Mouse (Mus musculus) small intestine, adult 2 months (tissue): ENCODE measurements around the gene Hopx. TPM values are rescaled to one million over a fixed set of nuclear protein-coding genes. Genes with fewer than 3 reads are reported as not detected.
A peak's percentile ranks its signal among the peaks of the same experiment; 100 is the strongest.

Experiments used
- H3K27ac ChIP-seq: fragments of 200-500 bp; 2 replicates; pipeline ENCODE4 v1.5.1; 2012; ENCODE audit warnings: low read depth, low read length, control low read depth, inconsistent platforms; ENCODE audit not compliant: insufficient read depth
- H3K27me3 ChIP-seq: fragments of 200-500 bp; 2 replicates; pipeline ENCODE4 v1.6.1; 2012; ENCODE audit warnings: mild to moderate bottlenecking, moderate library complexity, low read length, inconsistent platforms; ENCODE audit not compliant: control insufficient read depth, insufficient read depth
- H3K36me3 ChIP-seq: fragments of 200-500 bp; 2 replicates; pipeline ENCODE4 v1.6.1; 2012; ENCODE audit warnings: mild to moderate bottlenecking, low read length, control low read depth, inconsistent platforms; ENCODE audit not compliant: control insufficient read depth, insufficient read depth
- H3K4me1 ChIP-seq: fragments of 200-500 bp; 2 replicates; pipeline ENCODE4 v1.6.1; 2012; ENCODE audit warnings: low read length, inconsistent platforms, mixed read lengths; ENCODE audit not compliant: control insufficient read depth, insufficient read depth, insufficient read length
- H3K4me3 ChIP-seq: fragments of 200-500 bp; 2 replicates; pipeline ENCODE4 v1.5.1; 2012; ENCODE audit warnings: low read depth, mild to moderate bottlenecking, control low read depth, inconsistent platforms, low read length, moderate library complexity
- CTCF ChIP-seq: fragments of 200-500 bp; IDR thresholded peaks from 2 replicates; pipeline ENCODE4 v1.5.1; 2012; ENCODE audit warnings: low read depth, mild to moderate bottlenecking, control low read depth, inconsistent platforms, low read length, moderate library complexity, mixed read lengths; ENCODE audit not compliant: insufficient replicate concordance, insufficient read length; ENCODE audit errors: extremely low read depth
- POLR2A ChIP-seq: fragments of 200-500 bp; IDR thresholded peaks from 2 replicates; pipeline ENCODE4 v1.6.1; 2012; ENCODE audit warnings: low read depth, mild to moderate bottlenecking, control low read depth, inconsistent platforms, low read length, moderate library complexity
- WGBS: fragments of 180-500 bp; shearing (Covaris S2); methylation state at CpG from one replicate; pipeline ENCODE4 v1.1.7; 2018; 5-methylcytosine and 5-hydroxymethylcytosine counted together
- polyA plus RNA-seq: library from polyadenylated mRNA; depleted of rRNA; stranded (reverse); fragments of >200 nt; gene quantifications from 2 replicates; pipeline ENCODE4 v1.2.3, GENCODE M21; 2012

Hopx gene
- polyA plus RNA-seq, 1 experiment: 80.7 TPM

GRCm38 (mm10) chr5:77140861-77141260 lies 25.9 kb upstream of the Hopx start:
- H3K27me3 ChIP-seq: no peaks in the 10 kb centered on the region
- no peak overlapping the region for H3K4me3 ChIP-seq
- H3K4me1 ChIP-seq: 0 out of 2 replicates have a peak, but pooled peaks cover 2% of the 10 kb centered on the region
- TF ChIP-seq CTCF (no peak), POLR2A (no peak)
- WGBS: 92% methylated on average over 6 of the region's 6 CpGs
- no peak overlapping the region for H3K27ac ChIP-seq
- H3K36me3 ChIP-seq: no peaks in the 10 kb centered on the region

- TF ChIP-seq POLR2A: no peak
- no peak for TF ChIP-seq CTCF
Measured at GRCm38 (mm10) chr5:77140108-77140507, 25.2 kb upstream of the Hopx start.

GRCm38 (mm10) chr5:77137701-77138265 lies 22.9 kb upstream of the Hopx start:
- no peak overlapping the region for H3K27ac ChIP-seq
- H3K4me3 ChIP-seq: no peak overlapping the region
- H3K4me1 ChIP-seq: peaks cover 4% of the 10 kb centered on the region; the same call in 1 of the 2 replicates
- no peaks in the 10 kb centered on the region for H3K36me3 ChIP-seq
- WGBS: 76% methylated on average over 8 of the region's 8 CpGs
- no peaks in the 10 kb centered on the region for H3K27me3 ChIP-seq
- TF ChIP-seq POLR2A (no peak), CTCF (no peak)

More at GRCm38 (mm10) chr5:77140108-77140507, 25.2 kb upstream of the Hopx start:
- H3K4me3 ChIP-seq: peak overlapping the region; percentile 12; the same call in 1 of the 2 replicates
- H3K36me3 ChIP-seq: no peaks in the 10 kb centered on the region
- no peak overlapping the region for H3K27ac ChIP-seq
- no peaks in the 10 kb centered on the region for H3K27me3 ChIP-seq
- 48% methylated on average over 6 of the region's 6 CpGs for WGBS
- H3K4me1 ChIP-seq: 0 out of 2 replicates have a peak, but pooled peaks cover 2% of the 10 kb centered on the region

- no peak overlapping the region for H3K4me3 ChIP-seq
- no peaks in the 10 kb centered on the region for H3K36me3 ChIP-seq
- H3K4me1 ChIP-seq: peaks cover 4% of the 10 kb centered on the region; the same call in 1 of the 2 replicates
- 85% methylated on average over 4 of the region's 4 CpGs for WGBS
- TF ChIP-seq CTCF (no peak), POLR2A (no peak)
- no peaks in the 10 kb centered on the region for H3K27me3 ChIP-seq
- H3K27ac ChIP-seq: no peak overlapping the region
Measured at GRCm38 (mm10) chr5:77136684-77137224, 21.8 kb upstream of the Hopx start.

- H3K36me3 ChIP-seq: no peaks in the 10 kb centered on the region
- 98% methylated on average over 2 of the region's 2 CpGs for WGBS
Measured at GRCm38 (mm10) chr5:77134961-77135360, 20.0 kb upstream of the Hopx start.

GRCm38 (mm10) chr5:77134465-77134864 lies 19.5 kb upstream of the Hopx start:
- 79% methylated on average over 4 of the region's 4 CpGs for WGBS

More at GRCm38 (mm10) chr5:77134961-77135360, 20.0 kb upstream of the Hopx start:
- TF ChIP-seq POLR2A (no peak), CTCF (no peak)
- no peak overlapping the region for H3K27ac ChIP-seq
- peaks cover 7% of the 10 kb centered on the region; the same call in 1 of the 2 replicates for H3K4me1 ChIP-seq
- H3K4me3 ChIP-seq: no peak overlapping the region
- no peaks in the 10 kb centered on the region for H3K27me3 ChIP-seq

GRCm38 (mm10) chr5:77133960-77134359 lies 19.0 kb upstream of the Hopx start:
- no peak overlapping the region for H3K4me3 ChIP-seq
- no peaks in the 10 kb centered on the region for H3K36me3 ChIP-seq
- H3K27me3 ChIP-seq: no peaks in the 10 kb centered on the region
- no peak overlapping the region for H3K27ac ChIP-seq
- peaks cover 7% of the 10 kb centered on the region; the same call in 1 of the 2 replicates for H3K4me1 ChIP-seq
- 81% methylated on average over 5 of the region's 5 CpGs for WGBS
- TF ChIP-seq POLR2A (no peak), CTCF (no peak)

More at GRCm38 (mm10) chr5:77134465-77134864, 19.5 kb upstream of the Hopx start:
- no peaks in the 10 kb centered on the region for H3K36me3 ChIP-seq
- no peak overlapping the region for H3K4me3 ChIP-seq
- no peak overlapping the region for H3K27ac ChIP-seq
- TF ChIP-seq POLR2A (no peak), CTCF (no peak)
- H3K4me1 ChIP-seq: peaks cover 7% of the 10 kb centered on the region; the same call in 1 of the 2 replicates
- no peaks in the 10 kb centered on the region for H3K27me3 ChIP-seq
